Mouse (Mus musculus) hindlimb bud, embryonic 11.5 days (tissue): ENCODE results near the gene Luc7l2.

ENCODE experiments used
- DNase-seq: peaks from one replicate; pipeline ENCODE4 v3.0.0-alpha.2; 2012; ENCODE audit warnings: low read depth, low spot score; ENCODE audit errors: extremely low spot score

Luc7l2 gene

GRCm38 (mm10) chr6:38649545-38649944, 98.4 kb downstream of the Luc7l2 start:
- no peak for DNase-seq

- no peak for DNase-seq
Measured at GRCm38 (mm10) chr6:38650263-38650937, 99.3 kb downstream of the Luc7l2 start.
